Mouse (Mus musculus): Measurements from ENCODE around the gene Papss2. TPM values are rescaled to one million over a fixed set of nuclear protein-coding genes. Genes with fewer than 3 reads are reported as not detected.

Papss2 gene
- polyA plus RNA-seq, 1 experiment: 4.9 TPM

DNA sequence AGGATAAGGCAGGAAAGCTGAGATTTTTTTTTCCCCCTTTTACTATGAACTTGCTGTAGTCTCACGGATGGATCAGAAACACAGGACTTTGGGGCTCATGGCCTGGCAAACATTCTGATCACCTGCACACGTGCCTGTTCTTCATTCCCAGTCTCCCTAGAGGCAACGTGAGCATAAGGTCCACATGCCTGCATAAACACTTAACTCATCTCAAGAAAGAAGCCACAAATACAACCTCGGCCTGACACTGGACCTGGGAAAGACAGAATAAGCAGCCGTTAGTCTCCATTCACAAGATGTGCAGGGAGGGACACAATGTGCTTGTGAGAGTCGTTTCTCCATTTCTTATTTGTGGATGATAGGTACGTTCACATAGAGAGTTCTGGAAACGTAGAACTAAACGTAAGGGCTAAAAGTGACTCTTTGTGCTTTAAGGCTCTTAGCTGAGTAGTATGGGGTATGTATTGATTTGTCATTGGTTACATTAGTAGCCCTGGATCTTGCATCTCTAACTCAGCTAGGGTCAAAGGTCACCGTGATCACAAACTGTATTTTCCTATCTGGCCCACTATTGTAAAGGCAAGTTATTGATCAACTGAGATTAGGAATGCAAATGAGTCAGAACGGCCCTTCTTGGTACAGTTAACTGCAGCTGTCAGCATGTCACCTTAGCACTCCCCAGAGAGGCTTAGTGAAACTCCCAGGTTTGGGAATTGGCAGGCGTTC, 18.6 kb downstream of the Papss2 start:
- WGBS: 85% methylated on average over 12 of the region's 12 CpGs
- Histone ChIP-seq H3K27ac (ENCODE audit: insufficient read depth, low read length) (no peak overlapping the region), H3K4me3 (replicated peaks; ENCODE audit: insufficient read depth, low read depth, low read length) (no peak overlapping the region), H3K27me3 (ENCODE audit: control insufficient read depth, insufficient read depth, low read length) (no peaks in the 10 kb centered on the region), H3K4me1 (ENCODE audit: control insufficient read depth, insufficient read depth, low read length) (no peaks in the 10 kb centered on the region)
- DNase-seq: no peak
- TF ChIP-seq CTCF (IDR thresholded peaks at IDR 0.05; ENCODE audit: borderline replicate concordance, insufficient read depth, low read depth, low read length) (no peak), POLR2A (IDR thresholded peaks at IDR 0.05; ENCODE audit: borderline replicate concordance, insufficient read depth, low read length) (no peak)

GRCm38 (mm10) chr19:32614772-32615099, 19.1 kb downstream of the Papss2 start:
- no peak overlapping the region for H3K27ac ChIP-seq (ENCODE audit: insufficient read depth, low read length)
- H3K27me3 ChIP-seq (ENCODE audit: control insufficient read depth, insufficient read depth, low read length): no peaks in the 10 kb centered on the region
- no peak overlapping the region for H3K4me3 ChIP-seq (replicated peaks; ENCODE audit: insufficient read depth, low read depth, low read length)
- H3K4me1 ChIP-seq (ENCODE audit: control insufficient read depth, insufficient read depth, low read length): no peaks in the 10 kb centered on the region
- WGBS: 78% methylated on average over 2 of the region's 2 CpGs
- no peak for DNase-seq
- no peak for TF ChIP-seq CTCF (IDR thresholded peaks at IDR 0.05; ENCODE audit: borderline replicate concordance, insufficient read depth, low read depth, low read length)
- no peak for TF ChIP-seq POLR2A (IDR thresholded peaks at IDR 0.05; ENCODE audit: borderline replicate concordance, insufficient read depth, low read length)

GRCm38 (mm10) chr19:32616646-32617045, 21.1 kb downstream of the Papss2 start:
- Histone ChIP-seq H3K4me1 (ENCODE audit: control insufficient read depth, insufficient read depth, low read length) (no peaks in the 10 kb centered on the region), H3K27ac (ENCODE audit: insufficient read depth, low read length) (no peak overlapping the region), H3K4me3 (replicated peaks; ENCODE audit: insufficient read depth, low read depth, low read length) (no peak overlapping the region), H3K27me3 (ENCODE audit: control insufficient read depth, insufficient read depth, low read length) (no peaks in the 10 kb centered on the region)
- DNase-seq: no peak
- whole genome bisulfite sequencing: 93% methylated on average over 7 of the region's 7 CpGs
- no peak for TF ChIP-seq POLR2A (IDR thresholded peaks at IDR 0.05; ENCODE audit: borderline replicate concordance, insufficient read depth, low read length)
- no peak for TF ChIP-seq CTCF (IDR thresholded peaks at IDR 0.05; ENCODE audit: borderline replicate concordance, insufficient read depth, low read depth, low read length)

DNA sequence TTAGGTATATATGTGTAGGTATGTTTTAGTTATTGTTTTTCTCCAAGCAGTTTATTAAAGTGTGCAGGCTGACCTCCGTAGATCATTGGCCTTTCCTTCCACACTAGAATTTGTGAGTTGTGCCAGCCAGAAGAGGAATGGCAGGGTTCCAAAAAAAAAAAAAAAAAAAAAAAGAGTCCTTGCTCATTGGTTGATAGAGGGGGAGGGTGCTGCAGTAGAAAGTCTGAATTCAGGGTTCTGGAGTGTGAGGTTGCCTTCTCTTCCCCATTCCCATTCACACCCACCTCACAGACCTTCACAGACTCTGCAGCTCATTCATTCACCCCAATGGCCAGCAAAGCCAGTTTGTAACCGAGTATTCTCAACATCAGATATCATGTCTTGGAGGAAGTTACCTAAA, 24.1 kb downstream of the Papss2 start:
- no peaks in the 10 kb centered on the region for H3K27me3 ChIP-seq (ENCODE audit: control insufficient read depth, insufficient read depth, low read length)
- DNase-seq: no peak
- H3K4me3 ChIP-seq (replicated peaks; ENCODE audit: insufficient read depth, low read depth, low read length): no peak overlapping the region
- 55% methylated on average over 2 of the region's 2 CpGs for WGBS
- no peak for TF ChIP-seq CTCF (IDR thresholded peaks at IDR 0.05; ENCODE audit: borderline replicate concordance, insufficient read depth, low read depth, low read length)
- no peak for TF ChIP-seq POLR2A (IDR thresholded peaks at IDR 0.05; ENCODE audit: borderline replicate concordance, insufficient read depth, low read length)
- no peak overlapping the region for H3K27ac ChIP-seq (ENCODE audit: insufficient read depth, low read length)
- H3K4me1 ChIP-seq (ENCODE audit: control insufficient read depth, insufficient read depth, low read length): no peaks in the 10 kb centered on the region

DNA sequence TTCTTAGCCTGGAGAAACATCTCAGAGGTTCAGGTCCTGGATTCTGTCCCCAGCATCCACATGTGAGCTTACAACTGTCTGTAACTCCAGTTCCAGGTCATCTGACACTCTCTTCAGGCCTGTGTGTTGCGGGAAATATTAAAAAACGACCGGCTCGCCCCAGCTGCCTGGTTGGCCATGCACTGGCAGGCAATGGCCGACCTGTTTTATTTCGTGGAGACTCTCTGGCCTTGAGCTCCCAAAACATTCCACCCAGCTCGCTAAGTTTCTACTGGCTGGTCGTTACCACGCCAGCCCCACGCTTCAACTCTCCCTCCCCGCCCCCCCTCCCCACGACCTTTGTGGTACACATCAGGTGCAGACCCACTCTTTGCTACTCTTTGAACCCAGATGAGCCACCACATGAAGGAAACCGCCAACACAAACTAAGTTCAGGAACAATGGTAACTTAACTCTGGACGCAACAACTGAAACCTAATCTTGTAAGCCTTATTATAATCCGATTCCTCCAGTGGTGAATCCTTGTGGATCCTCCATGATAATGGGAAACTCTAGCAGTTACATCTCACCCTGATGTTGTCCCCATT, 25.4 kb downstream of the Papss2 start:
- 85% methylated on average over 15 of the region's 15 CpGs for WGBS
- TF ChIP-seq POLR2A (IDR thresholded peaks at IDR 0.05; ENCODE audit: borderline replicate concordance, insufficient read depth, low read length) (no peak), CTCF (IDR thresholded peaks at IDR 0.05; ENCODE audit: borderline replicate concordance, insufficient read depth, low read depth, low read length) (no peak)
- Histone ChIP-seq H3K4me3 (replicated peaks; ENCODE audit: insufficient read depth, low read depth, low read length) (no peak overlapping the region), H3K27me3 (ENCODE audit: control insufficient read depth, insufficient read depth, low read length) (no peaks in the 10 kb centered on the region), H3K27ac (ENCODE audit: insufficient read depth, low read length) (no peak overlapping the region), H3K4me1 (ENCODE audit: control insufficient read depth, insufficient read depth, low read length) (no peaks in the 10 kb centered on the region)
- DNase-seq: no peak

DNA sequence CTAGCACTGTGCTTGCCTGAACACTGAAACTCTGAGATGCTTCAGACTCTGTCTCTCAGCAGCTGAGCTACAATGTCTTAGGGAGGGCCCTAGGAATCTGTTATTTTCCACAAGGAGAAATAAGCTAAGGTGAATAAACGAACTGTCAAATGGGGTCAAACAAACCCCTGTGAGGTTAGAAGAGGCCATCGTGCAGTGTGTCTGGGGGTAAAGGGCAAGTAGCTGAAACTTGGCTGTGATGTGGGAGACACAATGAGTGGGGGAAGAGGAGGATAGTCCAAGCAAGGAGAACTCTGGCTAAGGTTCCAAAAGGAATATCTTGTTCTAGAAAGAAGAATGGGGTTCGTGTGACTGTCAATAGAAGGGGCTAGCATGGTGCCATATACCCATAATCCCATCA, 26.6 kb downstream of the Papss2 start:
- no peak for TF ChIP-seq CTCF (IDR thresholded peaks at IDR 0.05; ENCODE audit: borderline replicate concordance, insufficient read depth, low read depth, low read length)
- TF ChIP-seq POLR2A (IDR thresholded peaks at IDR 0.05; ENCODE audit: borderline replicate concordance, insufficient read depth, low read length): no peak
- no peaks in the 10 kb centered on the region for H3K27me3 ChIP-seq (ENCODE audit: control insufficient read depth, insufficient read depth, low read length)
- no peak for DNase-seq
- no peaks in the 10 kb centered on the region for H3K4me1 ChIP-seq (ENCODE audit: control insufficient read depth, insufficient read depth, low read length)
- WGBS: 76% methylated on average over 3 of the region's 3 CpGs
- H3K4me3 ChIP-seq (replicated peaks; ENCODE audit: insufficient read depth, low read depth, low read length): no peak overlapping the region
- H3K27ac ChIP-seq (ENCODE audit: insufficient read depth, low read length): no peak overlapping the region

DNA sequence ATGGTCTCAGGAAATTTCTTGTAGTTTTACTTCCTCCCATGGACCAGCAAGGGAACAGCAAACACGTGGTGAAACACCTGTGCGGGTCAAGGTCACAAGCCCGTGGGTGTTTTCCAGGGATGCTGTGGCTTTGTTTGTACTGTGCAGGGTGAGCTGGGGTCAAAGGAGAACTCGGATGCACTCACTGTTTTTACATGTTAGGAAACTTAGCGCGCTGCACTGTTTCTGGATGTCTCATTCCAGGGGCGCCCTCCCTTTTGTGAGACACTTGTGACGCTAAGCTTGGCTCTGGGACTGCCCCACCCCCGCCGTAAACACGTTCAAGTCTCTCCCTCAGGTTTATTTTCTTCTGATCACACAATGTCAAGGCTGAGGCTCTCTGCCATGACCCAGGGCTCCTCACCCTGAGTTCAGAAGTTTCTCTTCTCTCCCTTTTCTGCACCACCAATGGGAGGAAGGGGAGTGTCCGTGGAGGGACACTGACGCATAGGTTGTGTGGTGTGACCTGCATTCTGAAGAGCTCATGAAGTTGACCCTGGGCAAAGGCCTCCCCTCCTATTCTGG, 31.3 kb downstream of the Papss2 start:
- DNase-seq: no peak
- H3K27me3 ChIP-seq (ENCODE audit: control insufficient read depth, insufficient read depth, low read length): no peaks in the 10 kb centered on the region
- H3K4me3 ChIP-seq (replicated peaks; ENCODE audit: insufficient read depth, low read depth, low read length): no peak overlapping the region
- no peaks in the 10 kb centered on the region for H3K4me1 ChIP-seq (ENCODE audit: control insufficient read depth, insufficient read depth, low read length)
- no peak overlapping the region for H3K27ac ChIP-seq (ENCODE audit: insufficient read depth, low read length)
- WGBS: 75% methylated on average over 13 of the region's 13 CpGs
- no peak for TF ChIP-seq POLR2A (IDR thresholded peaks at IDR 0.05; ENCODE audit: borderline replicate concordance, insufficient read depth, low read length)
- no peak for TF ChIP-seq CTCF (IDR thresholded peaks at IDR 0.05; ENCODE audit: borderline replicate concordance, insufficient read depth, low read depth, low read length)

GRCm38 (mm10) chr19:32627631-32628030, 32.0 kb downstream of the Papss2 start:
- no peaks in the 10 kb centered on the region for H3K27me3 ChIP-seq (ENCODE audit: control insufficient read depth, insufficient read depth, low read length)
- no peak for DNase-seq
- no peak for TF ChIP-seq CTCF (IDR thresholded peaks at IDR 0.05; ENCODE audit: borderline replicate concordance, insufficient read depth, low read depth, low read length)
- WGBS: 72% methylated on average over 4 of the region's 4 CpGs
- no peak overlapping the region for H3K27ac ChIP-seq (ENCODE audit: insufficient read depth, low read length)
- no peaks in the 10 kb centered on the region for H3K4me1 ChIP-seq (ENCODE audit: control insufficient read depth, insufficient read depth, low read length)
- H3K4me3 ChIP-seq (replicated peaks; ENCODE audit: insufficient read depth, low read depth, low read length): no peak overlapping the region

Data from cerebellum, adult 2 months (tissue).